Mouse (Mus musculus) megakaryocyte, embryonic 14.5 days (primary cell): ENCODE measurements around the gene Abcb6.

Experiments used
- FLI1 ChIP-seq: IDR thresholded peaks from 2 replicates; pipeline ENCODE4 v1.6.1; 2012; ENCODE audit warnings: low read length, inconsistent platforms, mixed read lengths
- GATA1 ChIP-seq: IDR thresholded peaks from 3 replicates; pipeline ENCODE4 v1.6.1; 2012; ENCODE audit warnings: mixed read lengths, low read length, inconsistent platforms, borderline replicate concordance

- TF ChIP-seq GATA1 (no peak), FLI1 (no peak)
Observed at GRCm38 (mm10) chr1:75128641-75129040, 51.6 kb downstream of the Abcb6 start.
